In the genomic region with DNA sequence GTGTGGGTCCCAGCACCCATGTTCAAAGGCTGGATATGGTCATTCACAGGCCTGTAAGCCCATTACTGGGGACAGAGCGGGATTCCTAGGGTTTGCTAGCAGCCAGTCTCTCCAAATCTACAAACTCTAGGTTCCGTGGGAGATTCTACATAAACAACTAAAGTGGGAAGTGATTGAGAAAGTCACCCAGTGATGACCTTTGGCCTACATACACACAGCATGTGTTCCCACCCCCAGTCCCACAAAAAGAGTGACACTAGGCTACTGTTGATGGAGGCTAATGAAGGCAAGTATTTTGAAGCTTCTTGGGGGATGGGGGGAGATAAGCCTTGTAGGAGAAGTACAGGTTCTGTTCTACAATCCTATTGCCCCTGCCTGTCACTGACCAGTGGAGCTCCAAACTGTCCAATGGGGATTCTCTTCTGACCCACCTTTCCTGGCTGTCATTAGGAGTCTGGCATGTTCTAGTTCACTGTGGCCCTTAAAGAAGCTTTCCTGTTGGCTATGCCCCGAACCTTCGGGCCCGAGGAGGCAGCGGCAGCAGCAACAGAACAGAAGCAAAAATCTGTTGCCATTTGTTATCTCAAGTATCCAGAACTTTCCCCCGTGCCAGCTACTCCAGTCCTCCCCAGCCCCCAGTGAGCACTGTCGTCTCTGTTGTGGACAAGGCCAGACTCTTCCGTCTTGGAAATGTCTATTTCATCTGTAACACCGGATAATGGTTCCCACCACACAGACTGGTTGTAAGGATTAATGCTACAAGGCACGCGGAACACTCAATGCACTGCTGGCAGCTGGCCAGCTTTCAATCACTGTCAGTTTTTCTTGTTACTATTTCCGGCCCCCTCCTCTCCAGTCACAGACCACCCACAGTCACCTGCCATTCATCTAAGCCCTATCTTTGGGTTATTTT, we compare ENCODE assay signal across 17 mouse cellular contexts. TPM values are rescaled to one million over a fixed set of nuclear protein-coding genes. Genes with fewer than 3 reads are reported as not detected.
DNase-seq lines count a peak whose midpoint lies in the region; ATAC-seq and TF ChIP-seq lines count a peak whose summit lies in the region.
"Had no signal": no experiment of that assay in that cellular context is flagged by ENCODE, and none has a peak within 500 bp of the region (broad histone marks: within the 10 kb centered on the region; RNA-seq: fewer than 3 reads in every experiment).

No protein-coding gene starts in this region.

- peak overlapping the region; percentile 29; the same call in 1 of the 2 replicates for H3K4me3 ChIP-seq in heart, embryonic 10.5 days
- H3K4me3 ChIP-seq in kidney, adult 2 months (ENCODE audit: insufficient read depth, low read depth, low read length): no peak overlapping the region
- no peak overlapping the region for H3K4me3 ChIP-seq in neural tube, embryonic 11.5 days (ENCODE audit: low read depth, low read length)
- H3K4me3 ChIP-seq: embryonic facial prominence, embryonic 15.5 days; liver, embryonic 12.5 days; megakaryocyte, embryonic 14.5 days; neural tube, embryonic 15.5 days had no signal

- H3K4me1 ChIP-seq in heart, embryonic 10.5 days: peaks cover 39% of the 10 kb centered on the region
- no peaks in the 10 kb centered on the region for H3K4me1 ChIP-seq in kidney, adult 2 months (ENCODE audit: control insufficient read depth, insufficient read depth, low read length)
- H3K4me1 ChIP-seq in neural tube, embryonic 11.5 days (ENCODE audit: control insufficient read depth, insufficient read depth, low read length): peaks cover 14% of the 10 kb centered on the region

- ATAC-seq in neural tube, embryonic 11.5 days (ENCODE audit: insufficient read depth, low FRiP score, low TSS enrichment): no peak
- ATAC-seq: activated CD4-positive, CD25-positive, alpha-beta regulatory T cell, adult 4 months; liver, embryonic 12.5 days had no signal

- TF ChIP-seq CTCF in kidney, adult 2 months (conservative IDR thresholded peaks at IDR 0.05; ENCODE audit: insufficient read depth, insufficient read length, low read depth, low read length): no peak

- H3K27ac ChIP-seq in heart, embryonic 10.5 days: peak overlapping the region; percentile 3; the same call in 1 of the 2 replicates
- no peak overlapping the region for H3K27ac ChIP-seq in kidney, adult 2 months (ENCODE audit: insufficient read depth, low read depth, low read length)
- H3K27ac ChIP-seq in neural tube, embryonic 11.5 days (ENCODE audit: low read depth, low read length): no peak overlapping the region
- H3K27ac ChIP-seq: embryonic facial prominence, embryonic 15.5 days; liver, embryonic 12.5 days; neural tube, embryonic 15.5 days had no signal

- no peak for DNase-seq in heart, embryonic 10.5 days (ENCODE audit: low spot score)
- no peak for DNase-seq in heart, postnatal 10 days
- peak; percentile 8 for DNase-seq in kidney, adult 2 months
- no peak for DNase-seq in kidney, postnatal 4 days
- DNase-seq in neural tube, embryonic 11.5 days (ENCODE audit: low spot score): peak; percentile 56
- no peak for DNase-seq in neural tube, embryonic 10.5 days (ENCODE audit: extremely low spot score, low spot score)
- no peak for DNase-seq in layer of hippocampus, postnatal 25 days (ENCODE audit: extremely low spot score in 1 of 2, low spot score in 1 of 2)
- no peak for DNase-seq in urinary bladder, postnatal 10 days (ENCODE audit: low spot score)
- DNase-seq: kidney, postnatal 14 days; layer of hippocampus, postnatal 36 days; right cerebral cortex, postnatal 25 days had no signal

- H3K36me3 ChIP-seq in heart, embryonic 10.5 days: no peaks in the 10 kb centered on the region
- no peaks in the 10 kb centered on the region for H3K36me3 ChIP-seq in kidney, adult 2 months (ENCODE audit: control insufficient read depth, insufficient read depth, low read length)
- H3K36me3 ChIP-seq in neural tube, embryonic 11.5 days (ENCODE audit: control insufficient read depth, insufficient read depth, low read length): no peaks in the 10 kb centered on the region
- H3K36me3 ChIP-seq: embryonic facial prominence, embryonic 15.5 days; liver, embryonic 12.5 days; neural tube, embryonic 15.5 days had no signal

- no peak overlapping the region for H3K9ac ChIP-seq in neural tube, embryonic 11.5 days (ENCODE audit: low read length)
- H3K9ac ChIP-seq: embryonic facial prominence, embryonic 15.5 days; liver, embryonic 12.5 days; neural tube, embryonic 15.5 days had no signal

- intact Hi-C loops in heart, postnatal 10 days (cut with DNase I): loop anchor here (5.0 kb wide), 1 partner anchor 128 kb away; no protein-coding TSS in a partner anchor

- H3K27me3 ChIP-seq in heart, embryonic 10.5 days (ENCODE audit: insufficient read depth, poor library complexity, severe bottlenecking): peaks cover 7% of the 10 kb centered on the region
- H3K27me3 ChIP-seq in kidney, adult 2 months (replicated peaks; ENCODE audit: control insufficient read depth, insufficient read depth, low read length): no peaks in the 10 kb centered on the region
- H3K27me3 ChIP-seq in neural tube, embryonic 11.5 days (ENCODE audit: control insufficient read depth, insufficient read depth, low read length): no peaks in the 10 kb centered on the region
- H3K27me3 ChIP-seq: embryonic facial prominence, embryonic 15.5 days; neural tube, embryonic 15.5 days had no signal

- no peaks in the 10 kb centered on the region for H3K9me3 ChIP-seq in heart, embryonic 10.5 days
- H3K9me3 ChIP-seq in neural tube, embryonic 11.5 days (ENCODE audit: control insufficient read depth, low read length): no peaks in the 10 kb centered on the region
- H3K9me3 ChIP-seq: embryonic facial prominence, embryonic 15.5 days; liver, embryonic 12.5 days; megakaryocyte, embryonic 14.5 days; neural tube, embryonic 15.5 days had no signal

- no peak overlapping the region for H3K4me2 ChIP-seq in neural tube, embryonic 11.5 days (ENCODE audit: low read depth)
- H3K4me2 ChIP-seq: embryonic facial prominence, embryonic 15.5 days; liver, embryonic 12.5 days; neural tube, embryonic 15.5 days had no signal

- no peak for TF ChIP-seq POLR2A in kidney, adult 2 months (IDR thresholded peaks at IDR 0.05; ENCODE audit: low read depth, low read length)

- 25% methylated on average over 13 of the region's 13 CpGs for WGBS in heart, embryonic 10.5 days
- WGBS in kidney, adult 2 months: 58% methylated on average over 13 of the region's 13 CpGs
- 44% methylated on average over 13 of the region's 13 CpGs for WGBS in neural tube, embryonic 11.5 days

RNA-seq across cellular contexts. Expression of a gene that starts 30.8 kb away (rescaled TPM):
- polyA plus RNA-seq in heart, embryonic 10.5 days (2016; fragmentation: Nextera tagmentation; extraction: Ambion mirVana): 1.8 and 3.4 TPM in 2 replicates
- under 1 TPM; 0.10 to 0.17 TPM for total RNA-seq in heart, postnatal 10 days (2021)
- 0.27 and 0.39 TPM in 2 replicates for polyA plus RNA-seq in kidney, adult 2 months (2012; rRNA removed)
- polyA plus RNA-seq in neural tube, embryonic 11.5 days (2014; fragmentation: Nextera tagmentation; extraction: Ambion mirVana): 4.6 and 5.2 TPM in 2 replicates
- total RNA-seq in layer of hippocampus, postnatal 25 days (2021): 10 to 100 TPM; 24.2 to 30.6 TPM
- total RNA-seq: MEL had no signal

RNA-seq across cellular contexts. Expression of a gene that starts 39.4 kb away (rescaled TPM):
- polyA plus RNA-seq in heart, embryonic 10.5 days (2016; fragmentation: Nextera tagmentation; extraction: Ambion mirVana): 14.8 and 25.8 TPM in 2 replicates
- 1 to 10 TPM; 4.2 to 5.4 TPM for total RNA-seq in heart, postnatal 10 days (2021)
- 3.4 and 4.1 TPM in 2 replicates for polyA plus RNA-seq in kidney, adult 2 months (2012; rRNA removed)
- 32.3 and 32.8 TPM in 2 replicates for polyA plus RNA-seq in neural tube, embryonic 11.5 days (2014; fragmentation: Nextera tagmentation; extraction: Ambion mirVana)
- total RNA-seq in layer of hippocampus, postnatal 25 days (2021): 10 to 100 TPM; 13.1 to 14.1 TPM

RNA-seq across cellular contexts. Expression of a gene that starts 54.1 kb away (rescaled TPM):
- 111 and 117 TPM in 2 replicates for polyA plus RNA-seq in heart, embryonic 10.5 days (2016; fragmentation: Nextera tagmentation; extraction: Ambion mirVana)
- total RNA-seq in heart, postnatal 10 days (2021): 10 to 100 TPM; 75.4 to 78.0 TPM
- polyA plus RNA-seq in kidney, adult 2 months (2012; rRNA removed): 218 and 287 TPM in 2 replicates
- 119 and 126 TPM in 2 replicates for polyA plus RNA-seq in neural tube, embryonic 11.5 days (2014; fragmentation: Nextera tagmentation; extraction: Ambion mirVana)
- 10 to 100 TPM; 48.7 to 49.1 TPM for total RNA-seq in layer of hippocampus, postnatal 25 days (2021)

Comparison
In these comparisons a context has a peak if more than half of its experiments do, and no peak if none do; other contexts are left out.
1. DNase-seq: peak in kidney, adult 2 months (single experiment) and neural tube, embryonic 11.5 days (single experiment); none in heart, embryonic 10.5 days (single experiment), heart, postnatal 10 days (0 of 2), kidney, postnatal 4 days (0 of 2), neural tube, embryonic 10.5 days (single experiment), layer of hippocampus, postnatal 25 days (0 of 2) and urinary bladder, postnatal 10 days (single experiment).